Mouse (Mus musculus) neural tube, embryonic 15.5 days (tissue): Measurements from ENCODE around the gene Fbxl17. TPM values are rescaled to one million over a fixed set of nuclear protein-coding genes. Genes with fewer than 3 reads are reported as not detected.

ENCODE experiments used
- ATAC-seq: fragments of 200-750 bp; cut with Nextera tagmentation; 2 replicates; pipeline ENCODE4 v1.8.0; 2017; ENCODE audit warnings: mild to moderate bottlenecking, moderate TSS enrichment, moderate library complexity; ENCODE audit not compliant: low FRiP score
- H3K27ac ChIP-seq: fragments of 300-500 bp; sonication (generic); replicated peaks from 2 replicates; pipeline ENCODE4 v1.5.1; 2015; ENCODE audit warnings: mild to moderate bottlenecking, inconsistent platforms
- H3K27me3 ChIP-seq: fragments of 300-500 bp; sonication (generic); replicated peaks from 2 replicates; pipeline ENCODE4 v1.6.1; 2015; ENCODE audit warnings: inconsistent platforms
- H3K36me3 ChIP-seq: fragments of 300-500 bp; sonication (generic); 2 replicates; pipeline ENCODE4 v1.6.1; 2015; ENCODE audit warnings: inconsistent platforms
- H3K4me1 ChIP-seq: fragments of 300-500 bp; sonication (generic); 2 replicates; pipeline ENCODE4 v1.6.1; 2015; ENCODE audit warnings: inconsistent platforms
- H3K4me2 ChIP-seq: fragments of 300-500 bp; sonication (generic); 2 replicates; pipeline ENCODE4 v1.6.1; 2015; ENCODE audit warnings: inconsistent platforms, mild to moderate bottlenecking, moderate library complexity
- H3K4me3 ChIP-seq: fragments of 300-500 bp; sonication (generic); replicated peaks from 2 replicates; pipeline ENCODE4 v1.5.1; 2015; ENCODE audit warnings: mild to moderate bottlenecking, inconsistent platforms
- H3K9ac ChIP-seq: fragments of 300-500 bp; sonication (generic); replicated peaks from 2 replicates; pipeline ENCODE4 v1.6.1; 2015; ENCODE audit warnings: mild to moderate bottlenecking, inconsistent platforms
- H3K9me3 ChIP-seq: fragments of 300-500 bp; sonication (generic); replicated peaks from 2 replicates; pipeline ENCODE4 v1.6.1; 2016; ENCODE audit warnings: inconsistent platforms
- WGBS: fragments of 180-500 bp; shearing (Covaris S2); methylation state at CpG from one replicate; pipeline ENCODE4 v1.1.7; 2015; ENCODE audit warnings: mixed read lengths; 5-methylcytosine and 5-hydroxymethylcytosine counted together
- microRNA-seq: library from miRNA; unstranded; fragments of <30 nt; microRNA quantifications from one replicate; pipeline ENCODE4, GENCODE M21; 2017
- polyA plus RNA-seq: library from polyadenylated mRNA; unstranded; fragments of >200 nt; fragmentation: Nextera tagmentation; extraction: Ambion mirVana; gene quantifications from 2 replicates; pipeline ENCODE4 v1.2.1, GENCODE M21; 2015

Fbxl17 gene
- polyA plus RNA-seq, 1 experiment from 2014 or later, result 12.1 TPM

GRCm38 (mm10) chr17:63012571-63012923, 487.3 kb downstream of the Fbxl17 start:
- H3K4me2 ChIP-seq, result no peak overlapping the region
- ATAC-seq, result no peak
- no peak overlapping the region for H3K27ac ChIP-seq
- H3K4me1 ChIP-seq, result peaks cover 15% of the 10 kb centered on the region
- no peaks in the 10 kb centered on the region for H3K9me3 ChIP-seq
- no peak overlapping the region for H3K4me3 ChIP-seq
- WGBS, result 69% methylated on average over 3 of the region's 3 CpGs
- no peaks in the 10 kb centered on the region for H3K36me3 ChIP-seq
- H3K9ac ChIP-seq, result no peak overlapping the region
- no peaks in the 10 kb centered on the region for H3K27me3 ChIP-seq

GRCm38 (mm10) chr17:63011893-63012570, 487.8 kb downstream of the Fbxl17 start:
- WGBS, result 68% methylated on average over 13 of the region's 13 CpGs
- Histone ChIP-seq H3K9ac (no peak overlapping the region), H3K27me3 (no peaks in the 10 kb centered on the region), H3K4me2 (no peak overlapping the region), H3K9me3 (no peaks in the 10 kb centered on the region), H3K4me1 (peaks cover 19% of the 10 kb centered on the region), H3K36me3 (no peaks in the 10 kb centered on the region), H3K4me3 (no peak overlapping the region), H3K27ac (no peak overlapping the region)
- no peak for ATAC-seq

- Histone ChIP-seq H3K4me3 (no peak overlapping the region), H3K4me2 (no peak overlapping the region), H3K9me3 (no peaks in the 10 kb centered on the region), H3K9ac (no peak overlapping the region), H3K27me3 (no peaks in the 10 kb centered on the region), H3K4me1 (peaks cover 19% of the 10 kb centered on the region), H3K27ac (no peak overlapping the region), H3K36me3 (no peaks in the 10 kb centered on the region)
- WGBS, result 93% methylated on average over 10 of the region's 10 CpGs
- no peak for ATAC-seq
Observed at GRCm38 (mm10) chr17:63010830-63011229, 489.0 kb downstream of the Fbxl17 start.

GRCm38 (mm10) chr17:63008788-63009187, 491.0 kb downstream of the Fbxl17 start:
- Histone ChIP-seq H3K9me3 (no peaks in the 10 kb centered on the region), H3K4me3 (no peak overlapping the region), H3K4me1 (peaks cover 19% of the 10 kb centered on the region), H3K27ac (peak overlapping the region; percentile 41; the same call in 1 of the 2 replicates), H3K27me3 (no peaks in the 10 kb centered on the region), H3K4me2 (no peak overlapping the region), H3K36me3 (no peaks in the 10 kb centered on the region), H3K9ac (no peak overlapping the region)
- 30% methylated on average over 4 of the region's 4 CpGs for WGBS
- peak; percentile 87 for ATAC-seq

- Histone ChIP-seq H3K4me3 (no peak overlapping the region), H3K36me3 (no peaks in the 10 kb centered on the region), H3K9me3 (no peaks in the 10 kb centered on the region), H3K27me3 (no peaks in the 10 kb centered on the region), H3K4me2 (0 out of 2 replicates have a peak overlapping the region, but pooled peaks have one; percentile 9), H3K27ac (peak overlapping the region; percentile 76), H3K9ac (no peak overlapping the region), H3K4me1 (peaks cover 19% of the 10 kb centered on the region)
- ATAC-seq, result peak; percentile 68
- 20% methylated on average over 5 of the region's 5 CpGs for WGBS
Observed at GRCm38 (mm10) chr17:63008277-63008676, 491.5 kb downstream of the Fbxl17 start.

GRCm38 (mm10) chr17:63007876-63008275, 491.9 kb downstream of the Fbxl17 start:
- Histone ChIP-seq H3K27ac (peak overlapping the region; percentile 76), H3K9ac (no peak overlapping the region), H3K36me3 (no peaks in the 10 kb centered on the region), H3K9me3 (no peaks in the 10 kb centered on the region), H3K4me3 (no peak overlapping the region), H3K4me2 (no peak overlapping the region), H3K4me1 (peaks cover 19% of the 10 kb centered on the region), H3K27me3 (no peaks in the 10 kb centered on the region)
- no peak; the same call in 1 of the 2 replicates for ATAC-seq
- 50% methylated on average over 12 of the region's 12 CpGs for WGBS

Small RNA genes lying within 50 kb of the gene (microRNA-seq; reads per million reads assigned to microRNA genes)
- gene Gm24813, result not detected
